Comparison of ENCODE assay signal across 26 mouse cellular contexts in genomic region chr10:112893622-112894252, GRCm38 (mm10). TPM values are rescaled to one million over a fixed set of nuclear protein-coding genes. Genes with fewer than 3 reads are reported as not detected.
DNase-seq lines count a peak whose midpoint lies in the region; ATAC-seq and TF ChIP-seq lines count a peak whose summit lies in the region.
"Had no signal": no experiment of that assay in that cellular context is flagged by ENCODE, and none has a peak within 500 bp of the region (broad histone marks: within the 10 kb centered on the region; RNA-seq: fewer than 3 reads in every experiment).

No protein-coding gene starts in this region.

- no peak for DNase-seq in lung, adult 2 months
- DNase-seq in lung, postnatal 10 days = no peak
- peak; percentile 44 for DNase-seq in lung, postnatal 0 days (ENCODE audit: low spot score)
- DNase-seq in lung, adult 18-20 months = no peak
- DNase-seq in left cerebral cortex, adult 8-10 months (ENCODE audit: low spot score in 2 of 2) = no peak
- DNase-seq: adrenal gland, adult 2 months; adrenal gland, postnatal 14 days; B cell, adult 2 months; cerebellum, adult 11 months; cerebellum, adult 2 months; cerebellum, adult 9-11 months; cerebellum, postnatal 25 days; forebrain, postnatal 0 days; gastrocnemius, postnatal 25 days; heart, adult 18-20 months; heart, postnatal 10 days; heart, postnatal 36 days had no signal

- H3K4me1 ChIP-seq in lung, adult 2 months (ENCODE audit: control insufficient read depth, insufficient read depth, low read length) = no peaks in the 10 kb centered on the region
- no peaks in the 10 kb centered on the region for H3K4me1 ChIP-seq in lung, postnatal 0 days (ENCODE audit: insufficient read depth, low read depth, low read length)
- H3K4me1 ChIP-seq: embryonic facial prominence, embryonic 12.5 days; embryonic facial prominence, embryonic 15.5 days; heart, embryonic 12.5 days; heart, embryonic 15.5 days; hindbrain, embryonic 10.5 days had no signal

- 0 out of 2 replicates have a peak overlapping the region, but pooled peaks have one; percentile 39 for H3K27ac ChIP-seq in lung, postnatal 0 days (ENCODE audit: low read length)
- H3K27ac ChIP-seq: embryonic facial prominence, embryonic 12.5 days; embryonic facial prominence, embryonic 15.5 days; heart, embryonic 15.5 days; hindbrain, embryonic 10.5 days; hindbrain, embryonic 13.5 days had no signal

- H3K27me3 ChIP-seq in lung, postnatal 0 days (replicated peaks; ENCODE audit: insufficient read depth, low read length) = no peaks in the 10 kb centered on the region
- H3K27me3 ChIP-seq in myocyte (ENCODE audit: control insufficient read depth, insufficient read depth, insufficient read length) = no peaks in the 10 kb centered on the region
- H3K27me3 ChIP-seq: embryonic facial prominence, embryonic 12.5 days; embryonic facial prominence, embryonic 15.5 days; heart, embryonic 12.5 days; heart, embryonic 15.5 days; hindbrain, embryonic 13.5 days had no signal

- H3K36me3 ChIP-seq in lung, postnatal 0 days (ENCODE audit: insufficient read depth, low read length) = no peaks in the 10 kb centered on the region
- H3K36me3 ChIP-seq in myocyte (ENCODE audit: control insufficient read depth, insufficient read depth) = no peaks in the 10 kb centered on the region
- H3K36me3 ChIP-seq: embryonic facial prominence, embryonic 12.5 days; embryonic facial prominence, embryonic 15.5 days; heart, embryonic 12.5 days; heart, embryonic 15.5 days; hindbrain, embryonic 10.5 days; hindbrain, embryonic 13.5 days had no signal

- peak; percentile 59 for ATAC-seq in lung, postnatal 0 days
- ATAC-seq: forebrain, embryonic 14.5 days; forebrain, postnatal 0 days; hindbrain, embryonic 16.5 days had no signal

- 58% methylated on average over 10 of the region's 10 CpGs for WGBS in lung, adult 2 months
- whole genome bisulfite sequencing in lung, postnatal 0 days = 63% methylated on average over 10 of the region's 10 CpGs

- H3K9ac ChIP-seq in lung, postnatal 0 days (replicated peaks; ENCODE audit: low read depth) = no peak overlapping the region
- H3K9ac ChIP-seq: embryonic facial prominence, embryonic 12.5 days; embryonic facial prominence, embryonic 15.5 days; forebrain, postnatal 0 days; heart, embryonic 12.5 days; heart, embryonic 15.5 days; hindbrain, embryonic 13.5 days had no signal

- H3K9me3 ChIP-seq in lung, postnatal 0 days (ENCODE audit: low read length) = no peaks in the 10 kb centered on the region
- H3K9me3 ChIP-seq: embryonic facial prominence, embryonic 12.5 days; embryonic facial prominence, embryonic 15.5 days; heart, embryonic 12.5 days; heart, embryonic 15.5 days; hindbrain, embryonic 10.5 days; hindbrain, embryonic 13.5 days had no signal

- TF ChIP-seq CTCF in lung, adult 2 months (IDR thresholded peaks at IDR 0.05; ENCODE audit: insufficient read depth, low read length) = no peak
- TF ChIP-seq CTCF in lung, postnatal 0 days (IDR thresholded peaks at IDR 0.05) = no peak

- H3ac ChIP-seq in myocyte (ENCODE audit: control insufficient read depth, insufficient read length) = no peak overlapping the region

- peak; percentile 90 for TF ChIP-seq EP300 in lung, postnatal 0 days (IDR thresholded peaks at IDR 0.05)

- no peaks in the 10 kb centered on the region for H3K79me2 ChIP-seq in myocyte (ENCODE audit: control insufficient read depth, insufficient read depth)

- peak overlapping the region; percentile 10 for H3K4me3 ChIP-seq in lung, adult 2 months (replicated peaks; ENCODE audit: extremely low read depth, low read depth, low read length)
- H3K4me3 ChIP-seq in lung, postnatal 0 days (ENCODE audit: low read depth, low read length) = peak overlapping the region; percentile 19
- H3K4me3 ChIP-seq in myocyte = no peak overlapping the region
- H3K4me3 ChIP-seq: embryonic facial prominence, embryonic 12.5 days; embryonic facial prominence, embryonic 15.5 days; heart, embryonic 12.5 days; heart, embryonic 15.5 days; hindbrain, embryonic 10.5 days; hindbrain, embryonic 13.5 days had no signal

- peak overlapping the region; percentile 25; the same call in 1 of the 2 replicates for H3K4me2 ChIP-seq in lung, postnatal 0 days (replicated peaks; ENCODE audit: low read depth, low read length)
- H3K4me2 ChIP-seq in myocyte (ENCODE audit: low read depth) = no peak overlapping the region
- H3K4me2 ChIP-seq: embryonic facial prominence, embryonic 12.5 days; embryonic facial prominence, embryonic 15.5 days; heart, embryonic 12.5 days; heart, embryonic 15.5 days; hindbrain, embryonic 13.5 days had no signal

- no peak for TF ChIP-seq POLR2A in lung, adult 2 months (IDR thresholded peaks at IDR 0.05; ENCODE audit: borderline replicate concordance, extremely low read depth, low read depth, low read length)
- TF ChIP-seq POLR2A in myocyte (IDR thresholded peaks at IDR 0.05; ENCODE audit: insufficient read length, low read depth) = no peak

TF ChIP-seq in myocyte, 11 proteins besides CTCF, POLR2A, EP300 and RAD21:
- no peak for TF ChIP-seq USF1 (IDR thresholded peaks at IDR 0.05; ENCODE audit: low read depth)
- TF ChIP-seq TCF12 (IDR thresholded peaks at IDR 0.05; ENCODE audit: insufficient read depth, poor library complexity, severe bottlenecking) = no peak
- no peak for TF ChIP-seq TCF3 (IDR thresholded peaks at IDR 0.05; ENCODE audit: insufficient read length, low read depth)
- no peak for TF ChIP-seq SRF (IDR thresholded peaks at IDR 0.05; ENCODE audit: control insufficient read depth, insufficient read length, low read depth)
- no peak for TF ChIP-seq E2F4 (IDR thresholded peaks at IDR 0.05; ENCODE audit: insufficient read depth)
- no peak for TF ChIP-seq CEBPB (IDR thresholded peaks at IDR 0.05; ENCODE audit: insufficient read depth, poor library complexity, severe bottlenecking)
- TF ChIP-seq REST (IDR thresholded peaks at IDR 0.05; ENCODE audit: insufficient read depth, insufficient read length) = no peak
- TF ChIP-seq MYOG (IDR thresholded peaks at IDR 0.05; ENCODE audit: control insufficient read depth in 1 of 3, insufficient read depth in 1 of 3, insufficient read length in 2 of 3, low read depth in 2 of 3) = peak in 2 of 3 experiments; percentile 55 to 78
- no peak for TF ChIP-seq POLR2AphosphoS2 (IDR thresholded peaks at IDR 0.05; ENCODE audit: insufficient read length, low read depth)
- TF ChIP-seq MYOD1 (IDR thresholded peaks at IDR 0.05; ENCODE audit: control insufficient read depth in 1 of 3, insufficient read length in 2 of 3, low read depth in 2 of 3) = peak in 2 of 3 experiments; percentile 48 to 68
- no peak for TF ChIP-seq MAX (IDR thresholded peaks at IDR 0.05; ENCODE audit: low read depth)

RNA-seq across cellular contexts. Expression of gene Atxn7l3b, which starts 35.1 kb away (rescaled TPM):
- 27.5 and 33.6 TPM in 2 replicates for polyA plus RNA-seq in lung, adult 2 months (2012; rRNA removed)
- polyA plus RNA-seq in lung, postnatal 0 days (2015; fragmentation: Nextera tagmentation; extraction: Ambion mirVana) = 171 and 191 TPM in 2 replicates
- 35.0 TPM for polyA plus RNA-seq in myocyte (2012; fragmentation: generic; extraction: Trizol)
- 100 to 1,000 TPM; 148 to 163 (median 153) TPM for total RNA-seq in left cerebral cortex, adult 8-10 months (2022)
